Mouse (Mus musculus) embryo, embryonic 11 days (tissue): Measurements from ENCODE around the gene Olfr350.

Experiments
- DNase-seq: peaks from one replicate; pipeline ENCODE4 v3.0.0-alpha.2; 2015

The Olfr350 gene

GRCm38 (mm10) chr2:36846010-36846409, at the start of gene Olfr350:
TSS of gene Olfr350 (plus strand) at chr2:36846310.
- DNase-seq, result no peak

- no peak for DNase-seq
These were observed 29.2 kb upstream of the Olfr350 start, which contains the start of gene Olfr3 for GRCm38 (mm10) chr2:36816932-36817331. TSS of gene Olfr3 (minus strand) at chr2:36817032.

- no peak for DNase-seq
These were observed 16.4 kb downstream of the Olfr350 start, which contains the start of gene Olfr351 for GRCm38 (mm10) chr2:36862560-36862959. TSS of gene Olfr351 (minus strand) at chr2:36862660.

GRCm38 (mm10) chr2:36868160-36868559, 22.1 kb downstream of the Olfr350 start, which contains the start of gene Olfr352:
TSS of gene Olfr352 (plus strand) at chr2:36868460.
- no peak for DNase-seq

- DNase-seq, result no peak
These were observed 46.7 kb downstream of the Olfr350 start, which contains the start of gene Olfr353 for GRCm38 (mm10) chr2:36892836-36893235. TSS of gene Olfr353 (minus strand) at chr2:36892936.

- no peak for DNase-seq
These were observed 51.0 kb downstream of the Olfr350 start for GRCm38 (mm10) chr2:36897114-36897513.
